In the genomic region with DNA sequence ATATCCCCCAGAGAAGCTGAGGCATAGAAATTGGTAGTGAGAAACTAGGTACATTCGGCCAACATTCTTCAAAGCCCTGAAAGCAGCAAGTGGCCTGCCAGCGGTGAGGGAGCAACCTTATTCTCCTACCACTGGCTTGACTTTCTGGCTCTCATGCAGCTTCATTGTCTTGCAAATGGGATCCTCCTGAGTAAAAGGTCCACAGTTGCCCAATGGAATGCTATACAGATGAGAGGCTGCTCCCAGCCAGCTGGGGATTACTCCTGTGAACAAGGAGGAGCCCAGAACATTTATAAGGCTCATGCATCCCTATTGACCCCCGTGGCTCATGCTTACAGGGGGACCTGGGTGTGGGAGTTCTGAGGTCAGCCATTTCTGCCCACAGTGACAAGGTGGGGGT, we compare ENCODE assay signal across 15 mouse cellular contexts.
"Had no signal": no experiment of that assay in that cellular context is flagged by ENCODE, and none has a peak within 500 bp of the region (broad histone marks: within the 10 kb centered on the region; RNA-seq: fewer than 3 reads in every experiment).

No protein-coding gene starts in this region.

- H3K36me3 ChIP-seq: neural tube, embryonic 15.5 days; stomach, embryonic 15.5 days had no signal

- H3K9me3 ChIP-seq: neural tube, embryonic 15.5 days; stomach, embryonic 15.5 days had no signal

- H3K27ac ChIP-seq: neural tube, embryonic 15.5 days; stomach, embryonic 15.5 days; stomach, postnatal 0 days had no signal

- H3K4me1 ChIP-seq: neural tube, embryonic 15.5 days; stomach, embryonic 15.5 days had no signal

- H3K4me3 ChIP-seq: neural tube, embryonic 15.5 days; stomach, embryonic 15.5 days had no signal

- H3K9ac ChIP-seq: neural tube, embryonic 15.5 days; stomach, embryonic 15.5 days had no signal

- DNase-seq: retina, postnatal 1 day; right cerebral cortex, adult 18-20 months; right cerebral cortex, postnatal 14 days; right cerebral cortex, postnatal 25 days; right cerebral cortex, postnatal 4 days; spleen, adult 18-20 months; thymus, adult 18-20 months; thymus, adult 2 months; thymus, postnatal 14 days; thymus, postnatal 25 days; thymus, postnatal 36 days; thymus, postnatal 4 days had no signal
